Mouse (Mus musculus) G1E (cell line): Measurements from ENCODE around the gene Scgb1a1.

Experiments
- CTCF ChIP-seq: IDR thresholded peaks from 2 replicates; pipeline ENCODE4 v1.5.1; 2012; ENCODE audit warnings: low read depth, low read length, inconsistent platforms, mixed read lengths
- GATA1 ChIP-seq: IDR thresholded peaks from 2 replicates; pipeline ENCODE4 v1.6.1; 2012; ENCODE audit warnings: borderline replicate concordance, low read length, inconsistent platforms, mixed read lengths
- TAL1 ChIP-seq: conservative IDR thresholded peaks from 2 replicates; pipeline ENCODE4 v1.6.1; 2012; ENCODE audit warnings: low read depth, low read length, inconsistent platforms, mixed read lengths

GRCm38 (mm10) chr19:9106751-9107378 lies 19.1 kb upstream of the Scgb1a1 start:
- no peak for TF ChIP-seq CTCF
- TF ChIP-seq GATA1: no peak
- no peak for TF ChIP-seq TAL1
